Mouse (Mus musculus) cerebellum, adult 2 months (tissue): ENCODE results near the gene Mapk10.

Experiments
- CTCF ChIP-seq: fragments of 200-500 bp; IDR thresholded peaks from 2 replicates; pipeline ENCODE4 v1.5.1; 2011; ENCODE audit warnings: low read depth, mild to moderate bottlenecking, control low read depth, low read length, moderate library complexity, borderline replicate concordance; ENCODE audit not compliant: insufficient read depth
- POLR2A ChIP-seq: fragments of 200-500 bp; IDR thresholded peaks from 2 replicates; pipeline ENCODE4 v1.6.1; 2011; ENCODE audit warnings: low read length, control low read depth, borderline replicate concordance; ENCODE audit not compliant: insufficient read depth

- TF ChIP-seq CTCF (no peak), POLR2A (no peak)
These were observed 290.9 kb downstream of the Mapk10 start for GRCm38 (mm10) chr5:102920199-102920598.
